Mouse (Mus musculus) heart, embryonic 15.5 days (tissue): ENCODE results near the gene Pllp. TPM values are rescaled to one million over a fixed set of nuclear protein-coding genes. Genes with fewer than 3 reads are reported as not detected.

Experiments
- ATAC-seq: fragments of 200-750 bp; cut with Nextera tagmentation; replicated peaks from 2 replicates; pipeline ENCODE4 v1.8.0; 2017; ENCODE audit warnings: low read depth, moderate TSS enrichment; ENCODE audit not compliant: insufficient number of reproducible peaks, insufficient read depth, low FRiP score
- H3K27ac ChIP-seq: fragments of 300-500 bp; sonication (generic); 2 replicates; pipeline ENCODE4 v1.5.1; 2015; ENCODE audit warnings: mild to moderate bottlenecking, inconsistent platforms
- H3K27me3 ChIP-seq: fragments of 300-500 bp; sonication (generic); 2 replicates; pipeline ENCODE4 v1.6.1; 2015; ENCODE audit warnings: inconsistent platforms
- H3K36me3 ChIP-seq: fragments of 300-500 bp; sonication (generic); 2 replicates; pipeline ENCODE4 v1.6.1; 2015; ENCODE audit warnings: mild to moderate bottlenecking, inconsistent platforms
- H3K4me1 ChIP-seq: fragments of 300-500 bp; sonication (generic); replicated peaks from 2 replicates; pipeline ENCODE4 v1.6.1; 2015; ENCODE audit warnings: inconsistent platforms
- H3K4me2 ChIP-seq: fragments of 300-500 bp; sonication (generic); 2 replicates; pipeline ENCODE4 v1.6.1; 2015; ENCODE audit warnings: inconsistent platforms, mild to moderate bottlenecking, moderate library complexity
- H3K4me3 ChIP-seq: fragments of 300-500 bp; sonication (generic); 2 replicates; pipeline ENCODE4 v1.5.1; 2015; ENCODE audit warnings: mild to moderate bottlenecking, inconsistent platforms
- H3K9ac ChIP-seq: fragments of 300-500 bp; sonication (generic); 2 replicates; pipeline ENCODE4 v1.6.1; 2015; ENCODE audit warnings: mild to moderate bottlenecking, inconsistent platforms
- H3K9me3 ChIP-seq: fragments of 300-500 bp; sonication (generic); replicated peaks from 2 replicates; pipeline ENCODE4 v1.6.1; 2016; ENCODE audit warnings: inconsistent platforms
- WGBS: fragments of 180-500 bp; shearing (Covaris S2); methylation state at CpG from one replicate; pipeline ENCODE4 v1.1.7; 2015; ENCODE audit warnings: mixed read lengths; 5-methylcytosine and 5-hydroxymethylcytosine counted together
- polyA plus RNA-seq: library from polyadenylated mRNA; unstranded; fragments of >200 nt; fragmentation: Nextera tagmentation; extraction: Ambion mirVana; gene quantifications from 2 replicates; pipeline ENCODE4 v1.2.1, GENCODE M21; 2015

Pllp gene
- polyA plus RNA-seq, 1 experiment from 2014 or later: 0.23 TPM

DNA sequence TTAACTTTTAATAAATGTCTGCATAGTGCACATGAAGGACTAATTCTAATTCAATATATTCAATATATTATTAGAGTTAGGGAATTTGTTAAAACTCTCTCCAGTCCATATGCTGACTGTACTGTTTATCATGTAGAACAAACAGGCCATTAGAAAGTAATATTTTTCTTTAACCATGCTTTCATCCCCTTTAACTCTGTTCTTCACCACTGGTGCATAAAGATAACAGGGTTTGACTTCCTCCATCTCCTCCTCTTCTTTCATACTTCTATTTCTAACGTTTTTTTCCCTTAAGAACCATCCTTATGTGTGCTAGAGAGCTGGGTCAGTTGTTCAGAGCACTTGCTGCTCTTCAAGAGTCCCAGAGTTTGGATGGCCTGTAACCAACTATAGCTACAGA is 50.9 kb downstream of the Pllp start:
- Histone ChIP-seq H3K9ac (no peak overlapping the region), H3K4me3 (no peak overlapping the region), H3K9me3 (no peaks in the 10 kb centered on the region), H3K4me1 (no peaks in the 10 kb centered on the region), H3K27ac (no peak overlapping the region), H3K4me2 (no peak overlapping the region), H3K36me3 (peaks cover 68% of the 10 kb centered on the region), H3K27me3 (no peaks in the 10 kb centered on the region)
- 44% methylated on average over 1 of the region's 1 CpGs for WGBS
- ATAC-seq: no peak

DNA sequence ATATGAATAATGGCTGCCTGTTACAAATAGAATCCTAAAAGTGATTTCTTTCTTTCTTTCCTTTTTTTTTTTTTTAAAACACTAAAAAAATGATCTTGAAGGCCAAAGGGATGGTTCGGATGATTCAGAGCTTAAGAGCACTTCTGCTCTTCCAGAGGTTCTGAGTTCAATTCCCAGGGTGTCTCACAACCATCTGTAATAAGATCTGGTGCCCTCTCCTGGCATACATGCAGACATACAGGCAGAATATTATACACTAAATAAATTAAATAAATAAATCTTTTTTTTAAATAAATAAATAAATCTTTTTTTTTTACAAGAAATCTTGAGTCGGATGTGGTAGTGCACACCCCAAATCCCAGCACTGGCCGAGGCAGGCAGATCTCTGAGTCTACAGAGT is 54.1 kb downstream of the Pllp start:
- Histone ChIP-seq H3K36me3 (peaks cover 79% of the 10 kb centered on the region), H3K4me3 (no peak overlapping the region), H3K4me1 (no peaks in the 10 kb centered on the region), H3K4me2 (no peak overlapping the region), H3K27me3 (no peaks in the 10 kb centered on the region), H3K9me3 (no peaks in the 10 kb centered on the region), H3K27ac (no peak overlapping the region), H3K9ac (no peak overlapping the region)
- no peak for ATAC-seq
- 94% methylated on average over 3 of the region's 3 CpGs for WGBS

DNA sequence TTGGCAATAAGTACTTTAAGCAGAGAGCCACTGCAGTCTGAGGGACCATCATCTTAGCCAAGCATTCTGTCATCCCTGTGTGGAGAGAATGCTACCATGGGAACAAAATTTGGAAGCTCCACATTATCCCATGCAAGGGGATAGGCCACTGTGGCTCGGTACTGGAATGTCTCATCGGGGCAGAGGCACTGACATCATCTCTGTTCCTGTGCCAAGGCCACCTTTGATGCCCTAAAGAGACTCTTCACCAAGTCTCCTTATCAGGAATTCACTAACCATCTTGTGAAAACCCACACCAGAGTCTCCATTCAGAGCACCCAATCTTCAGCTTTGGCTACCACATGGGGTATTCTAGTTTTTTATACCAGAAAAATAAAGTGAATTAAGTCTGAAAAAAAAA is 54.9 kb downstream of the Pllp start:
- Histone ChIP-seq H3K4me3 (no peak overlapping the region), H3K4me2 (no peak overlapping the region)

DNA sequence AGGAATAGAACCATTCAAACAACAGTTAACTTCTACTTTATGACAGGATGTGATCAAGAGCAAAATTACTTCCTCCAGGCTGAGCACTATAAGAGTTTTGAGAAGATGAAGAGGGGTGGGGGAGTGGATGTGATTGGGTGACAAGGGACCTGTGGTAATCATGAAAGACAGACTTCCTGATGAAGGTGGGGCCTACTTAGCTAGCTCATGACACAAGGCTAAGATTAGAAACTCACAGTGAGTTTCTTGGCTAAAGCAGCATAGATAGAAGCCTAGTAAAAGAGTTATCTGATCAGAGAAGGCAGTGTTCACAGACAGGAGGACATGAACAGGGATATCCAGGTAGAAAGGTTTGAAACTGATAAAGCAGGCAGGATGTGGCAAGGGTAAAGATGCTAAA is 61.9 kb downstream of the Pllp start:
- Histone ChIP-seq H3K9me3 (no peaks in the 10 kb centered on the region), H3K27me3 (no peaks in the 10 kb centered on the region), H3K36me3 (peaks cover 74% of the 10 kb centered on the region), H3K4me3 (no peak overlapping the region), H3K9ac (no peak overlapping the region), H3K4me2 (no peak overlapping the region), H3K27ac (no peak overlapping the region), H3K4me1 (no peaks in the 10 kb centered on the region)
- ATAC-seq: no peak

More for the DNA sequence above, 54.9 kb downstream of the Pllp start:
- WGBS: 71% methylated on average over 2 of the region's 2 CpGs
- Histone ChIP-seq H3K9me3 (no peaks in the 10 kb centered on the region), H3K27me3 (no peaks in the 10 kb centered on the region), H3K36me3 (peaks cover 79% of the 10 kb centered on the region), H3K4me1 (no peaks in the 10 kb centered on the region), H3K27ac (no peak overlapping the region), H3K9ac (no peak overlapping the region)
- no peak for ATAC-seq

DNA sequence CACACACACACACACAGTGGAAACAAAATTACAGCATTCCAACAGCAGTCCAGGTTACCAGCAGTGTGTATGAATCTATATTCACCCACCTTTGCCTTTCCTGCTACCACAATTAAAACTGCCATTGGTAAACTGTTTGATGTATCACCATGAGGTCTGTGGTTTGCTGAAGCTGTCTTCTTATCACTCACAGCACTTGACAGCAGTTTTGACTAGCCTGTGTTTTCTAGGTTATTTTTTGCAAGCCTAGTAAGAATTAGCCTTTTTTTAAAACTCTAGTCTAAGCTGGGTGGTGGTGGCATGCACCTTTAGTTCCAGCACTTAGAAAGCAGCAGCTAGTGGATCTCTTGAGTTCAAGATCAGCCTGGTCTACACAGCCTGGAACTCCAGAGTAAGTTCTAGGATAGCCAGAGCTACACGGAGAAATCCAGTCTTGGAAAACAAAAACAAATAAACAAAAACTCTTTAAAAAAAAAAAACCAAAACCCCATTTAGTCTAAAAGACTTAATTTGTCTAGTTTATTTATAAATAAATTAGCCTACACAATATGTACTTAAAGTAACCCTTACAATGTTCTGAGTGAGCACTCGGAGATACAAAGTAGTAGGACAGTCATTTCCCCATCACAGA is 62.4 kb downstream of the Pllp start:
- Histone ChIP-seq H3K4me2 (no peak overlapping the region), H3K27ac (no peak overlapping the region), H3K9me3 (no peaks in the 10 kb centered on the region), H3K9ac (no peak overlapping the region), H3K36me3 (peaks cover 71% of the 10 kb centered on the region), H3K27me3 (no peaks in the 10 kb centered on the region), H3K4me1 (no peaks in the 10 kb centered on the region), H3K4me3 (no peak overlapping the region)
- no peak for ATAC-seq
- 87% methylated on average over 2 of the region's 2 CpGs for WGBS

Other genes starting within 250 kb of the Pllp start
- gene Cpne2, start 163.3 kb downstream of the Pllp start, polyA plus RNA-seq: 5.0 and 6.7 TPM in 2 replicates
- gene Rspry1, start 94.3 kb downstream of the Pllp start, polyA plus RNA-seq: 20.3 and 22.4 TPM in 2 replicates
- 33.6 and 35.2 TPM in 2 replicates for gene Fam192a, start 94.3 kb downstream of the Pllp start, polyA plus RNA-seq
- gene Arl2bp, start 29.7 kb downstream of the Pllp start, polyA plus RNA-seq: 112 and 121 TPM in 2 replicates
- gene Ccl22, start 49.3 kb upstream of the Pllp start, polyA plus RNA-seq: 0.08 TPM in 1 of 2 replicates, not detected in the other
- gene Cx3cl1, start 75.7 kb upstream of the Pllp start, polyA plus RNA-seq: 9.4 and 9.7 TPM in 2 replicates
- 0.26 TPM in 1 of 2 replicates, not detected in the other for gene Ccl17, start 114.2 kb upstream of the Pllp start, polyA plus RNA-seq
- gene Coq9, start 142.0 kb upstream of the Pllp start, polyA plus RNA-seq: 163 and 166 TPM in 2 replicates
- 77.7 and 88.6 TPM in 2 replicates for gene Ciapin1, start 142.1 kb upstream of the Pllp start, polyA plus RNA-seq
- 107 and 122 TPM in 2 replicates for gene Polr2c, start 161.2 kb upstream of the Pllp start, polyA plus RNA-seq
- 22.9 and 31.6 TPM in 2 replicates for gene Dok4, start 180.1 kb upstream of the Pllp start, polyA plus RNA-seq
- 18.6 and 25.1 TPM in 2 replicates for gene Ccdc102a, start 221.8 kb upstream of the Pllp start, polyA plus RNA-seq
- gene Adgrg5, start 227.4 kb upstream of the Pllp start, polyA plus RNA-seq: 0.25 and 1.2 TPM in 2 replicates